Mouse (Mus musculus) embryonic fibroblast, embryonic 13.5 days (primary cell): ENCODE data around the gene Sdccag8.

Experiments used
- CTCF ChIP-seq: IDR thresholded peaks from 2 replicates; pipeline ENCODE4 v1.5.1; 2011; ENCODE audit warnings: mild to moderate bottlenecking, control low read depth, low read length, moderate library complexity, borderline replicate concordance; ENCODE audit not compliant: insufficient read depth
- POLR2A ChIP-seq: IDR thresholded peaks from 2 replicates; pipeline ENCODE4 v1.6.1; 2011; ENCODE audit warnings: low read depth, mild to moderate bottlenecking, control low read depth, low read length, moderate library complexity

- TF ChIP-seq CTCF (no peak), POLR2A (no peak)
Measured at GRCm38 (mm10) chr1:176822949-176823348, 8.5 kb downstream of the Sdccag8 start.
